Mouse (Mus musculus) hindbrain, embryonic 14.5 days (tissue): ENCODE results near the gene Gm3336. TPM values are rescaled to one million over a fixed set of nuclear protein-coding genes. Genes with fewer than 3 reads are reported as not detected.

Experiments used
- ATAC-seq: fragments of 200-750 bp; cut with Nextera tagmentation; 2 replicates; pipeline ENCODE4 v1.8.0; 2017; ENCODE audit warnings: moderate number of reproducible peaks, mild to moderate bottlenecking, moderate TSS enrichment, moderate library complexity; ENCODE audit not compliant: low FRiP score
- DNase-seq: peaks from one replicate; pipeline ENCODE4 v3.0.0-alpha.2; 2015; ENCODE audit warnings: low spot score
- H3K27ac ChIP-seq: fragments of 300-500 bp; sonication (generic); 2 replicates; pipeline ENCODE4 v1.5.1; 2014; ENCODE audit warnings: mild to moderate bottlenecking, moderate library complexity
- H3K27me3 ChIP-seq: fragments of 300-500 bp; sonication (generic); 2 replicates; pipeline ENCODE4 v1.6.1; 2014; ENCODE audit warnings: mild to moderate bottlenecking, low read length, mixed read lengths; ENCODE audit not compliant: control insufficient read depth, insufficient read depth
- H3K36me3 ChIP-seq: fragments of 300-500 bp; sonication (generic); replicated peaks from 2 replicates; pipeline ENCODE4 v1.6.1; 2014; ENCODE audit not compliant: control insufficient read depth, insufficient read depth
- H3K4me1 ChIP-seq: fragments of 300-500 bp; sonication (generic); replicated peaks from 2 replicates; pipeline ENCODE4 v1.6.1; 2014; ENCODE audit warnings: antibody characterized with exemption, low read length, mixed read lengths; ENCODE audit not compliant: control insufficient read depth, insufficient read depth
- H3K4me2 ChIP-seq: fragments of 300-500 bp; sonication (generic); replicated peaks from 2 replicates; pipeline ENCODE4 v1.6.1; 2014; ENCODE audit warnings: mild to moderate bottlenecking, moderate library complexity
- H3K4me3 ChIP-seq: fragments of 300-500 bp; sonication (generic); replicated peaks from 2 replicates; pipeline ENCODE4 v1.5.1; 2014; ENCODE audit warnings: mild to moderate bottlenecking, low read length
- H3K9ac ChIP-seq: fragments of 300-500 bp; sonication (generic); 2 replicates; pipeline ENCODE4 v1.6.1; 2014
- H3K9me3 ChIP-seq: fragments of 300-500 bp; sonication (generic); 2 replicates; pipeline ENCODE4 v1.6.1; 2016; ENCODE audit warnings: low read length; ENCODE audit not compliant: control insufficient read depth
- WGBS: fragments of 180-500 bp; shearing (Covaris S2); extraction: QIAGEN DNeasy Blood & Tissue Kit; methylation state at CpG from one replicate; pipeline ENCODE4 v1.1.7; 2014; 5-methylcytosine and 5-hydroxymethylcytosine counted together
- polyA plus RNA-seq: library from polyadenylated mRNA; unstranded; fragments of >200 nt; fragmentation: Nextera tagmentation; extraction: Ambion mirVana; gene quantifications from 2 replicates; pipeline ENCODE4 v1.2.1, GENCODE M21; 2014

Gene Gm3336
- polyA plus RNA-seq, 1 experiment from 2014 or later: not detected

DNA sequence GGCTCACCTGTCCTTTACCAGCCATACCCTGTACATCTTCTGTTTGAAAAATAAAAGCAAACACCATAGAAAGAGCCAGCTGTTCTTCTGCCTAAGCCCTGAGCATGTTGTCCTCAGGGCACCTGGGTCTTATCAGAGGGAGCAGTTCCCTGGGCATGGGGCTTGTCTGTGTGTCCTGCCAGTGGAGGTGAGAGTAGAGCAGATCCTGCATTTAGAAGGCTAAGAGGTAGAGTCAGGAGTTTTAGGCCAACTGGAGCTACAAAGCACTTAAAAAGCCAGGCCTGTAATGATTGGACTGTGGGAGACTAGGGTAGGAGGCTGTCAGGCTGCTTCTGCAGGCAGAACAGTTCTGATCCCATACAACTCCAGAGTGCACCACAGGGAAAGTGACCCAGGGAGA is 39.7 kb upstream of the Gm3336 start:
- no peak for ATAC-seq
- DNase-seq: no peak
- H3K27ac ChIP-seq: no peak overlapping the region
- no peak overlapping the region for H3K9ac ChIP-seq
- H3K4me2 ChIP-seq: no peak overlapping the region
- H3K36me3 ChIP-seq: peaks cover 18% of the 10 kb centered on the region
- no peaks in the 10 kb centered on the region for H3K9me3 ChIP-seq
- H3K4me1 ChIP-seq: peaks cover 8% of the 10 kb centered on the region
- H3K4me3 ChIP-seq: no peak overlapping the region
- H3K27me3 ChIP-seq: no peaks in the 10 kb centered on the region

DNA sequence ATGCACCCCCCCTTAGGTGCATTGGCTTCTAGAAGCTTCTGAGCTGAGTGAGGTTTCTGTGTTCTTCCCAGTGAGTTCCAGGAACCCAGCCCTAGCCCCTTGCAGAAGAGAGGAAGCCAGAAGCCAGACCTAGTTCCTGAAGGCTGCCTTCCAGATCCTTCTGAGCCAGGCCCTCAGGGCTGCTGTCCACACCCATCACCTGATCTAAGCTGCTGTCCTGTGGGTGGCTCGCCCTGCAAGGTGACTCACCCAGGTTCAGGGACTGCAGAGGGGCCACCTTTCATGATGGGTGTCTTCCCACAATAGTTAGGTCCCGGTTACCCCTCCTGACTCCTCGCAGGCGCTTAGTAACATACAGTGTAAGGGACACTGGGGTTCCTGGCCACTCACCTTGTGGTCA is 38.9 kb upstream of the Gm3336 start:
- no peak overlapping the region for H3K4me3 ChIP-seq
- WGBS: 89% methylated on average over 4 of the region's 4 CpGs

DNA sequence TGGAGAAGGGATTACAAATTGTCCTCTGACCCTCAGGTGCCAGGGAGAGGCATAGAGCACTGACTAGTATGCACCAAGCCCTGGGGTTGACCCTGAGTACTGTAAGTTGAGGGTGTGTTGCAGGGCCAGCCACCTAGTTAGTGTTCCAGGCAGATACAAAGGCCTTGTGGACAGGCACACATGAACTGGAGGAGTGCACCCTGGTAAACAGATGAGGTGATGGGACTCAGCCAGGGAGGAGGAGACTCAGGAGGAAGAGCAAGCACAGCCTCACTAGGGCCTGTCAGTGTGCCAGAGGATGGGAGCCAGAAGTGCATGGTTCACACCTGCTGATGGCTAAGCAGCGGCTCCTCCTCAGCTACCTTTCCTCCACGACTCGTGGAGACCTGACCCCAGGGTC is 38.3 kb upstream of the Gm3336 start:
- DNase-seq: no peak
- H3K27me3 ChIP-seq: no peaks in the 10 kb centered on the region
- H3K36me3 ChIP-seq: peaks cover 18% of the 10 kb centered on the region
- WGBS: 85% methylated on average over 3 of the region's 3 CpGs
- H3K4me1 ChIP-seq: 0 out of 2 replicates have a peak, but pooled peaks cover 3% of the 10 kb centered on the region
- no peak for ATAC-seq
- no peak overlapping the region for H3K27ac ChIP-seq
- no peak overlapping the region for H3K9ac ChIP-seq
- no peak overlapping the region for H3K4me3 ChIP-seq
- H3K4me2 ChIP-seq: no peak overlapping the region
- no peaks in the 10 kb centered on the region for H3K9me3 ChIP-seq

More for the DNA sequence above, 38.9 kb upstream of the Gm3336 start:
- H3K36me3 ChIP-seq: peaks cover 18% of the 10 kb centered on the region
- DNase-seq (no peak), ATAC-seq (no peak)
- H3K27ac ChIP-seq: no peak overlapping the region
- H3K9me3 ChIP-seq: no peaks in the 10 kb centered on the region
- H3K9ac ChIP-seq: no peak overlapping the region
- no peaks in the 10 kb centered on the region for H3K27me3 ChIP-seq
- peaks cover 4% of the 10 kb centered on the region; the same call in 1 of the 2 replicates for H3K4me1 ChIP-seq
- H3K4me2 ChIP-seq: no peak overlapping the region

DNA sequence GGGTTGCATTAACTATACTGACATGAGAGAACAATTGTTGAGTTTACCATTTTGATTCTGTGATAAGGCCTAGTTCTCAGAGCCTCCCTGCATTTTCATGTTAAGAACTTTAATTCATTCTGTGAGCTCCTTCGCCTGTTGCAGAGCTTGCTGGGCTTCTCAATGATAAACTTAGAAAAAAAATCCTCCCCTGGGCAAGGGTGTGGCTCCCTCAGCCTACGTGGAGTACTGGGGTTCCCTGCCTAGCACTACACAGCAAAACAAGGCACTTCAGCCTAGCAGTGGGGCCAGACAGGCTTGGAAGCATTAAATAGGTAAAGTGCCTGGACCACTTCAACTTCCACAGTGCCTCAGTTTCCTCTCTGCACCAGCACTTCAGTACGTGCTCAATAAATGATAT is 36.9 kb upstream of the Gm3336 start:
- no peaks in the 10 kb centered on the region for H3K27me3 ChIP-seq
- H3K27ac ChIP-seq: no peak overlapping the region
- H3K4me1 ChIP-seq: 0 out of 2 replicates have a peak, but pooled peaks cover 3% of the 10 kb centered on the region
- no peaks in the 10 kb centered on the region for H3K9me3 ChIP-seq
- no peak overlapping the region for H3K4me3 ChIP-seq
- WGBS: 89% methylated on average over 3 of the region's 3 CpGs
- H3K4me2 ChIP-seq: no peak overlapping the region
- H3K36me3 ChIP-seq: peaks cover 14% of the 10 kb centered on the region
- no peak overlapping the region for H3K9ac ChIP-seq
- no peak for ATAC-seq
- no peak for DNase-seq

DNA sequence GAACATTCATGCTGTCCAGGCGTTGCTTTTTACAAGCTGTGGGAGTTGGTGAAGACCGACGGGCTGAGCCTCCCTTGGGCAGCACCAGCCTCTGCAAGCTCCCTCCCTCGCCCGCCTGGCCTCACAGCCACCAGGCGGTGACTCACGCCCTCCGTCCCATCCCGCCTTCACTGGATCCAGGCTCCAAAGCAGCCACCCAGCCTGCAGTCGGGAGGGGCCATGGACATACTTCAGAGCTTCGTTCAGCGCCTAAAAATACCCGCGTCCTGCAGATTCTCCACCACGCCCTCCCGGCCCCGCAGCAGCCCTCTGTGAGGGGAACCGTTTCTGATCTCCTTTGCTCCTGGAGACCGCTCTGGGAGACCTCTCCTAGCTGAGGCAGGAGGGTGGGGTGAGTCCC is 36.1 kb upstream of the Gm3336 start:
- no peak overlapping the region for H3K9ac ChIP-seq
- 0 out of 2 replicates have a peak overlapping the region, but pooled peaks have one; percentile 10 for H3K4me2 ChIP-seq

DNA sequence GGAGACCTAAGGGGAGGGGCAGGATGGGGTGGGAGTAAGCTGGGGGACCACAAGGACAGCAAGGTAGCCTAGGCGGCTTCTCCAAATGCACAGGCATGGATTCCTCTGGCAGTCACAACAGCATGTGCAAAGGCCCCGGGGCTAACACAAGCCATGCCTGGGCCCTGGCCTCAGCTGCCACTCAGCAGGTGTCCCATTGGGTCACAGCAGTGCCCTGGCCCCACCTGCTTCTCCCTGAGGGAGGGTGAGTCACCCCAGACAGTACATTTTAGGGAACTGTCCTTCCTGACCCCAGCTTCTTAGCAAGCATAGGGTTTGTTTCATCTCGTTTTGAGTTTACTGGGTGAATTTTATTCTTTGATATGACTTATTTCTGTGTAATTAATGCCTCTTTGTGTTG is 35.7 kb upstream of the Gm3336 start:
- no peak overlapping the region for H3K27ac ChIP-seq
- no peak overlapping the region for H3K4me3 ChIP-seq
- no peak overlapping the region for H3K9ac ChIP-seq
- no peaks in the 10 kb centered on the region for H3K9me3 ChIP-seq
- 63% methylated on average over 3 of the region's 3 CpGs for WGBS
- no peaks in the 10 kb centered on the region for H3K27me3 ChIP-seq
- H3K4me1 ChIP-seq: 0 out of 2 replicates have a peak, but pooled peaks cover 3% of the 10 kb centered on the region
- H3K36me3 ChIP-seq: peaks cover 12% of the 10 kb centered on the region
- DNase-seq (no peak), ATAC-seq (no peak)
- H3K4me2 ChIP-seq: 0 out of 2 replicates have a peak overlapping the region, but pooled peaks have one; percentile 10

More for the DNA sequence above, 36.1 kb upstream of the Gm3336 start:
- ATAC-seq (no peak; the same call in 1 of the 2 replicates), DNase-seq (no peak)
- H3K36me3 ChIP-seq: peaks cover 12% of the 10 kb centered on the region
- no peak overlapping the region for H3K4me3 ChIP-seq
- H3K9me3 ChIP-seq: no peaks in the 10 kb centered on the region
- no peak overlapping the region for H3K27ac ChIP-seq
- H3K27me3 ChIP-seq: no peaks in the 10 kb centered on the region
- 0 out of 2 replicates have a peak, but pooled peaks cover 3% of the 10 kb centered on the region for H3K4me1 ChIP-seq
- WGBS: 8% methylated on average over 19 of the region's 19 CpGs

DNA sequence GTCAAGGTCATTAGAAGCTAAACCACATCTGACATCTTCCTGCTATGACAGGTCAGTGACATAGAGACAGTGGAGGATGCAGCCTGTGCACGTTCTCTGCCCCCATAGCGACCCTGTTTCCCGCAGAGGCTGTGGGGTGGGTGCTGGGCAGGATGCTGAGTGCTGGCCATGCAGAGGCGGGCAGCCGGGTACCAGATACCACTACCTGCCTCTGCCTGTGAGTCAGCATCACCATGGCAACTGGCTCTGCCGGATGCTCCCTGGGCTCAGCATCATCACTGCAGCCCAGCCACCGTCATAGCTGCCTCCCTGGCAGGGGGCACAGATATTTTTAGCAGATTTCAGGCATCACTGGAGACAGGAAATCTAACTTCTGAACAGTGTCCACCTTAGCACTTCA is 34.1 kb upstream of the Gm3336 start:
- Histone ChIP-seq H3K9ac (no peak overlapping the region), H3K27me3 (no peaks in the 10 kb centered on the region), H3K9me3 (no peaks in the 10 kb centered on the region), H3K36me3 (peaks cover 3% of the 10 kb centered on the region; the same call in 1 of the 2 replicates), H3K27ac (no peak overlapping the region), H3K4me1 (0 out of 2 replicates have a peak, but pooled peaks cover 3% of the 10 kb centered on the region), H3K4me3 (no peak overlapping the region), H3K4me2 (no peak overlapping the region)
- DNase-seq: no peak
- WGBS: 32% methylated on average over 7 of the region's 7 CpGs
- peak; percentile 47; the same call in 1 of the 2 replicates for ATAC-seq

DNA sequence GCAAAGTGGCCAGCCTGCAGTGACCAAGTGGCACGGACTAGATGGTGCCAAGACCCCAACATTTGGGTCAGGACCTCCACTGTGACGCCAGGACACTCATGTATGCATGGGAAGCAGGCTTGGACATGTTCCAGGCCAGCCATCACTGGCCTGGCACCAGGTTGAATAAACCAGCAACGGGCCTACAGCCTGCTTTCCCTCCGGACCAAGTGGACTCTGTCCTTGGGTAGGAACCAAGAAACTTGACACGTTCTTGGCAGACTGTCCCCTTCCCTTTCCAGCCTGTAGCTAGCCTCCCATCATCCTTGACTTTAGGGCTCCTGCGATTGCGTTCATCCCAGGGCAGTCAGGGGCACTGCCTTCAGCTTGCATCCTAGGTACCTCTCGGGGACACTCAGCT is 30.8 kb upstream of the Gm3336 start:
- Histone ChIP-seq H3K4me2 (no peak overlapping the region), H3K36me3 (no peaks in the 10 kb centered on the region), H3K27me3 (no peaks in the 10 kb centered on the region), H3K4me1 (peaks cover 16% of the 10 kb centered on the region), H3K27ac (no peak overlapping the region), H3K9me3 (no peaks in the 10 kb centered on the region), H3K9ac (no peak overlapping the region), H3K4me3 (no peak overlapping the region)
- 82% methylated on average over 8 of the region's 8 CpGs for WGBS
- no peak for ATAC-seq
- DNase-seq: no peak

DNA sequence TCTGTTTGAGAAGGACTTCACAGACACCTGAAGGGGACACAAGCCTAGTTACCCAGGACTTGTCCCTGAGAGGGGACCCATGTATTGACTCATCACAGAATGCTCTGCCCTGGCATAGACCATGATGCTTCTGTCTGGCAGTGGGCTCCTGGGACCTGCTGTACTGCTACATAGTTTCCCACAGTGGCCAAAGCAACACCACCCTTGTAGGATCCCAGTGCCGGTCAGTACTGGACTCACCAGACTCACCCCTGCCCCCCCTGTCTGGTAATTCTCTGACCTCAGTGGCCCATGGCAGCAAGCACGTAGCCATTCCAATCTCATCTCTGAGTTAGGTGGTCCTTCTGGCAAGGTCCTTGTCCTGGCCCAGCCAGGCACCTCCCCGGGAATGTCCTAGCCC is 30.2 kb upstream of the Gm3336 start:
- no peak for DNase-seq
- Histone ChIP-seq H3K9ac (no peak overlapping the region), H3K9me3 (no peaks in the 10 kb centered on the region), H3K27ac (no peak overlapping the region), H3K36me3 (no peaks in the 10 kb centered on the region), H3K4me1 (peaks cover 16% of the 10 kb centered on the region), H3K27me3 (no peaks in the 10 kb centered on the region), H3K4me2 (no peak overlapping the region), H3K4me3 (no peak overlapping the region)
- no peak for ATAC-seq
- WGBS: 93% methylated on average over 3 of the region's 3 CpGs

DNA sequence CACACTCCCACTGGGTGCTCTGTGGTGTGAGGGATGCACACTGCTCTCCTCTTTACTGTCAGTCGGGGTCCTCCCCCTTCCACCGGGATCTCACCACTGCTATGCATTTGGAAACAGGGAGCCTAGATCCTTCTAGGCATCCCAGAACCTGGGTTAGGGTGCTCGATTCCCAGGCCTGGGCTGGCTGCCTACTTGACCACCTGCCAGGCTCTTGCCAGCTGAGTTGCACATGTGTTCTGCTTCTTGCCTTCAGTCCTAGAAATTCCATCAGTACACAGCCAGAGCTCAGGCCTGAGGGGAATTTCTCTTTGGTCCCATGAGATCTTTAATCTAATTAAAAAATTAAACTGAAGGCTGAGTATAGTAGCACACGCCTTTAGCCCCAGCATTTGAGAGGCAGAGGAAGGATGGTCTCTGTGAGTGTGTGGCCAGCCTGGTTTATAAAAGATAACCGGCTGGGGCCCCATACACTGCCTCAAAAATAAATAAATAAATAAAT is 28.4 kb upstream of the Gm3336 start:
- Histone ChIP-seq H3K4me3 (no peak overlapping the region), H3K27me3 (no peaks in the 10 kb centered on the region), H3K4me1 (peaks cover 13% of the 10 kb centered on the region), H3K4me2 (no peak overlapping the region), H3K9me3 (no peaks in the 10 kb centered on the region), H3K9ac (no peak overlapping the region), H3K27ac (no peak overlapping the region), H3K36me3 (no peaks in the 10 kb centered on the region)
- DNase-seq: no peak
- WGBS: 75% methylated on average over 5 of the region's 5 CpGs
- ATAC-seq: no peak
